Mouse (Mus musculus) adrenal gland, postnatal 10 days (tissue): Measurements from ENCODE around the gene Pmel. TPM values are rescaled to one million over a fixed set of nuclear protein-coding genes. Genes with fewer than 3 reads are reported as not detected.

Experiments
- DNase-seq: peaks from one replicate; pipeline ENCODE4 v3.0.0; 2021; ENCODE audit warnings: mixed read lengths
- long read RNA-seq, 2 experiments: library from polyadenylated mRNA; stranded (forward); transcript quantifications; one replicate each; pipeline ENCODE4 v2.0.0; 2021
- total RNA-seq, 2 experiments: library from RNA; stranded (reverse); gene quantifications; 2 replicates each; pipeline ENCODE4 v1.2.3; 2021

Gene Pmel
- 1 to 10 TPM; 2.1 to 2.7 TPM for total RNA-seq
- long read RNA-seq, experiment 1, partial matches to known transcripts = 0 of 2 reads
- long read RNA-seq, experiment 1, other reads (novel, unspliced or antisense) = 2 of 2 reads
- long read RNA-seq, experiment 2, partial matches to known transcripts = 1 of 4 reads
- long read RNA-seq, experiment 2, other reads (novel, unspliced or antisense) = 3 of 4 reads

DNA sequence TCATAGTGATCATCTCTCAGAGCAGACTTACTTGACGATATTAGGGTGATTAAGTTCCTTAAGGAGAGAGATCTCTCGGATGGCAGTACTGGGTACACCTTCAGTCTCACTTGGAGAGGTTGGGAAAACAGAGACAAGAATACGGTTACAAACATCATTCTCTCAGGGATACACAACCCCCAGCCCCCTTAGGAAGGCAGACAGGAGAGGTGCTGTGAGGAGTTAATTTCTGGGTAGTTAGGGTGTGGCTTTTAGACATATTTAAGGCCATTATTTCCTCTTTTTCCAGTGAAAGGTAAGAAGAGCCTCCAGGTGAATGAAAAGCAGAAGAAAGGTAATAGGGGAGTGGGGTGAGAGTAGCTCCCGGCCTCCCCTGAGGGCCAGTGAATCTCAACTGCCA is at the start of gene Pmel:
Gene Pmel, plus strand, starts transcription at position 301 of the 400 bp plus-strand sequence.
- DNase-seq = no peak

DNA sequence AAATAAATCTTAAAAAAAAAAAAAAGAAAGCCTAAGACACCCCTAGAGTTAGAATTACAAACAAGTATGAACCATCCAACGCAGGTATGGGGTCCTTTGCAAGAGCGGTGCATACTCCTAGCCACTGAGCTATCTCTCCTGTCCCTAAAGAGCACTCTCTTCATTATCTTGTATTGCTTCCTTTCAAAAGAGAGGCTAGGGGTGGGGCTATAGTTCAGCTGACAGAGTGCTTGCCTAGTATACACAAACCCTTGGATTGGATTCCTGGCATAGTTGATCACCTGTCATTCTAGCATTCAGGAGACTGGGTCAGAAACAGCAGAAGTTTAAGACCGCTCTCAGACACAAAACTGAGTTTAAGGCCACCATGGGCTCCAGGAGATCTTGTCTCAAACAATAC is 48.7 kb upstream of the Pmel start:
- no peak for DNase-seq

- no peak for DNase-seq
Measured at GRCm38 (mm10) chr10:128656731-128657130, 47.3 kb upstream of the Pmel start.

DNA sequence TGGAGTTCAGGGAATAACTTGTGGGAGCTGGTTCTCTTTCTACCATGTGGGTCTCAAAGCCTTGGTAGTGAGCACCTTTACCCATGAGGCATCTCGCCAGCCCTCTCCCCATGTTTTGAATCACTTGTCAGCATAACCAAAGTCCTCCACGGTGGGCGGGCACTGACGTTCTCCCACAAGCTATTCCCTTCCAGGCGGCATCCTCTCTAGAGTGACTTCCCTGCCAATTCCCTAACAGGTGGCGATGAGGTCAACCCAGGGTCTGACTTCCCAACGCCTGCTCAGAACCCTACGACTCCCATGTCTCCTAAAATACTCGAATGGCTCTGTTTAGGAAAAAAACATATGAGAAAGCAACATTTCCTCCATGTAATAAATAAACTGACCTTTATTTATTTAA is 46.2 kb upstream of the Pmel start:
- DNase-seq = no peak

DNA sequence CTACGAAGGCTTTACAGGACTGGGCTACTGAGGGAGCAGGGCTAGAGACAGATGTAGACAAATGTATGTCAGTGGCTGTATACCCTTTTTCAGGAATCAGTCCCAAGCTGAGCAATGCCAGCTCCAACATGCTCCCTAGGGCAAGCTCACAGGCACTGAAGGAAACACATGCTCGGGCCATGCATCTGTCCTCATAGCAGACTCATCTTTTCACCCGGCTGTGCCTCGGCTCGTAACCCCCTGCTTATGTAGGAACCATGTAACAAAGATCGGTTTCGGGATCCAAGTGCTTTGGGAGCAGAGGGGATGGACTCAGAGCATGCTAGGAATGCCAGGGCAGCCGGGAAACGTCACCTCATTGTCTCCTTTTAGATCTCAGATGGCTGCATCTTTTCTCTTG is 44.5 kb upstream of the Pmel start:
- DNase-seq = no peak

DNA sequence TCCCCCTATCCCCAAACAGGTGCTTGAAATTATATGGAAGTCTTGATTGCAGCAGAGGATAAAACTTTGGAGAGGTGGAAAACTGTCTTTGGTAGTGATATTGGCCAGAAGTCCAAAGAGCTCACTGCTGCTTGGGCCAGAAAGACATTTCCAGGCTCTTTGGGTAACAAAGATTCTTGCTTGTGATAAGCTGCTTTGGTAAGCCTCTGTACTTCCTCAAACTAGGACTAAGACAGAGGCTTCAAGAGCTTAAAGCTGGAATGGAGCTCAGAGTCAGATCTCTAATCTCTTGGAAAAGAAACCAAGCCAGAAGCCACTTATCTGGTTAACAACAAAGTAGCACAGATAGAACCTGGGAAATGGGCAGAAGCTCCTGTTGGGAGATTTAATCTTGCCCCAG is 41.5 kb upstream of the Pmel start:
- DNase-seq = no peak

- DNase-seq = no peak
Measured at GRCm38 (mm10) chr10:128663441-128664220, 40.4 kb upstream of the Pmel start.

DNA sequence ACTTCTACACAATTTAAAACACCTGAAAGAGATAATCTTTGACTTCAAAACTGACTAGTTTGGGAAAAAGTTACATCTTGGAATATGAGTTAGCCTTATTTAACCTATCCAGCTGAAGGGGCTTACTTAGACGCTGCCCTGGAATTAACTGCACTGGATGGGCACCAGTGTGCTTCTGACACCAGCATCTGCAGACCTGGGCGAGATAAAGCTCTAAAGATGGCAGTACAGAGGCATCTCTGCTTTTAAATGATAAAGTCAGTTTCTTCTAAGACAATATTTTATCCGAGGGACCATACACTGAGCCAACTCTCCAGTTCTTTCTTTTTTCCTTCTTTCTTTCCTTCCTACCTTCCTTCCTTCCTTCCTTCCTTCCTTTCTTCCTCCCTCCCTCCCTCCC is 39.2 kb upstream of the Pmel start:
- no peak for DNase-seq

DNA sequence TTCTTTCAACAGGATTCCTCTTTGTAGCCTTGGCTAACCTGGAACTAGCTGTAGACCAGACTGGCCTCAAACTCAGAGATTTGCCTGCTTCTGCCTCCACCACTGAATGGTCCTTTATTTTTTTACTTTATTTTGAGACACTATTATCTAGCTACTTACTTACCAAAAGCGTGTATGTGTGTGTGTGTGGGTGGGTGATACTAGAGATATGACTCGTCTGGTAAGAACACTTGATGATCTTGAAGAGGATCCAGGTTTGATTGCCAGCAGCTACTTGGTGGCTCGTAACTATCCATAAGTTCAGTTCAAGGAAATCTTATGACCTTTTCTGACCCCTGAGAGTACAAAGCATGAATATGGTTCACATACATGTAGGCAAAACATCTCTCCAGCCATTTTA is 38.7 kb upstream of the Pmel start:
- DNase-seq = no peak

- no peak for DNase-seq
Measured at GRCm38 (mm10) chr10:128665806-128666205, 38.2 kb upstream of the Pmel start.

DNA sequence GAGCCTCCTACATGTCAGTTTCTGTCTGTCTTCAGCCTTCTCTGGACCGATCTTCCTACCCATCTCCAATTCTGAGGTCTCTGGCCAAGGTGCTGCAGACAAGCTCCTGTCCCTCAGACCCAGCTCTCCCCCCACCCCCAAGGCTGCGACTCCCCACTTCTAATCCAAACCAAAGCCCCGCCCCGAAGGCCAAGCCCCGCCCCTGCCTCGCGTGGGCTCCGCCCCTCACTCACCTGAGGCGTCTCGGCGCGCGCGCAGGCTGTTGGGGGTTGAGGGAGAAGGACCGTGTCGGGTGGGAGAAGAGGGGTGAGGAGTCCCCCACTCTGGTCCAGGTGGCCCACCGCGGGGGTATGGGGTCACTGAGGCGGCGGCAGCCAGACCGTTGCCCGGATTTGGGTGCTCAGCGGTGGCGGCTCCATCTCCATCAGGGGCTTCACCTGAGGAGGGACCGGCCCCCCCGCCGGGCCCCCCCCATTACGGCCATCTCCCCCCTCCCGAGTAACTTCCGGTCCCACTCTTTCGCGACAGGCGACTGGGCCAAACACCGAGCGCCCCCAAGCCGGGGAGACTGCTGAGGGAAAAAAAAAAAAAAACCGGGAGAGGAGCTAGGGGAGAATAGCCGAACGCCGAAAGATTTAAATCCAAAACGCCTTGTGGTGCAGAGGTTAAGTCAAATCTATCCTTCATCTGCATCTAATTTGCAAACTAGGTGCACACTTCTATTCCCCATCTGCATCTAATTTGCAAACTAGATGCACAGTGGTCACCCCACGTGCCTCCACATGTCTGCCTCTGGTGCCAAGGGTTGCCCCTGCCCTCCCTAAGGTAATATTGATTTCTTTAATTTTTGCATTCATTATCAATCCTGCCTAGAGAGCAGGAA is 35.0 kb upstream of the Pmel start:
- DNase-seq = peak; percentile 76

GRCm38 (mm10) chr10:128671148-128671547 is 32.8 kb upstream of the Pmel start:
- no peak for DNase-seq

DNA sequence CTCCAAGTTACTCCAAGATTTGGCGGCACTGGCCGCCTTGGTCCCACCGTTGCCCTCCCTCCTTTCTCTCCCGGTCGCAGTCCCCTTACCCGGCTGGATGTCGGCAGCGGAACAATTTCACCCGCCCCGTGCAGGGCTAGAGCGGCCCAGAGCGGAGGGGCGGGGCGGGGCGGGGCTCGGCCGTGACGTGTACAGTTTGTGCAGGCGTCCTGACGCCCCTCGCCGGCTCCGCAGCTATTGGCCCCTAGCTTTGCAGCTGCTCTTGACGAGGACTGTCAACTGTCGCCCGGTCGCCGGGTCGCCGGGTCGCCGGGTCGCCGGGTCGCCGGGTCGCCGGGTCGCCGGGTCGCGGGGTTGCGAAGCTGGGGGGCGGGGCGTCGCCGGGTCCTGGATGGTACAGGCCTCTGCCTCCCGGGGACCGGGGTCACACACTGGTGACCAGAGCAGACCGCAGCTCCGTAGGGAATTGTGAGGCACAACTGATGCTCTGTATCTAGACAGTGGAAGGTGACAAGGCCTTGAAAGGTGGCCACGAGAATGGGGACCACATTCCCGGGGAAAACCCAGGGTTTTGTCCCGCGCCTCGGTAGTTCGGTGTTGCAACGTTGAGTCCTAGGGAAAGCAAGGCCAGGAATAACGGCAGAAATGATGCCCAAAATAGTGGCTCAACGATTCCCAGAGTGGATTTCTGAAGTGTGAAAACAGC is 30.1 kb upstream of the Pmel start, which contains the start of gene Suox:
Gene Suox, minus strand, starts transcription at position 311 of the 706 bp plus-strand sequence.
- peak; percentile 91 for DNase-seq

- DNase-seq = peak; percentile 24
Measured at GRCm38 (mm10) chr10:128674469-128675008, 29.5 kb upstream of the Pmel start.

- no peak for DNase-seq
Measured at GRCm38 (mm10) chr10:128695411-128695991, 8.5 kb upstream of the Pmel start.

- DNase-seq = peak; percentile 97
Measured at GRCm38 (mm10) chr10:128695992-128696807, 7.8 kb upstream of the Pmel start, which contains the start of gene Rab5b. Gene Rab5b (minus strand): TSS chr10:128696264.

- DNase-seq = no peak
Measured at GRCm38 (mm10) chr10:128697072-128697725, 6.8 kb upstream of the Pmel start.

GRCm38 (mm10) chr10:128699006-128699405 is 5.0 kb upstream of the Pmel start:
- DNase-seq = no peak

DNA sequence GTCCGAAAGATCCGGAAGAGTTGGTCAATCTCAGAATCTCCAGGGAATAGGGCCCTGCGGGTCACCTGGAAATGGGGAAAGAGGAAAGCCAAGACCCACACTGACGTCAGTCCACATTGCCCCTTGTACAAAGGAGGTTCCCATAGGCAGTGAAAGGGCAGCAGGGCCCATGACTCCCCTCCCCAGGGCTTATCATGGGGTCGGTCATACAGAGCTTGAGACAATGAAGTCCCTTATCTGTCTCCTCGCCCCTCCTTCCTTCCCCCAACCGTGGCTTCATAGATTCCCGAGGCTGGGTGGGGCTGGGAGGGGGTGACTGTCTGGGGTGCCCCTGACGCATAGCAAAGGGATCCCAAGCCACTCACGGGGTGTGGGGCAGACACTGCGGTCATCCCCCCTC is 4.4 kb upstream of the Pmel start:
- DNase-seq = no peak

- no peak for DNase-seq
Measured at GRCm38 (mm10) chr10:128700712-128701111, 3.3 kb upstream of the Pmel start.
